Mouse (Mus musculus) left cerebral cortex, postnatal 10 days (tissue): Measurements from ENCODE around the gene Psmd7. TPM values are rescaled to one million over a fixed set of nuclear protein-coding genes. Genes with fewer than 3 reads are reported as not detected.

Experiments used
- DNase-seq, 2 experiments: peaks; one replicate each; pipeline ENCODE4 v3.0.0; 2021 to 2022; ENCODE audit warnings: low spot score in 2 of 2, mixed read lengths in 1 of 2; ENCODE audit errors: extremely low spot score in 1 of 2
- intact Hi-C: fragments of 180-260 bp; cut with DNase I; formaldehyde crosslinking; loops from one replicate; pipeline ENCODE4 v1.15.1; 2025
- total RNA-seq, 2 experiments: library from RNA; stranded (reverse); gene quantifications; 2 replicates each; pipeline ENCODE4 v1.2.3; 2021

Psmd7 gene
- total RNA-seq, 2 experiments from 2014 or later = 107 TPM

DNA sequence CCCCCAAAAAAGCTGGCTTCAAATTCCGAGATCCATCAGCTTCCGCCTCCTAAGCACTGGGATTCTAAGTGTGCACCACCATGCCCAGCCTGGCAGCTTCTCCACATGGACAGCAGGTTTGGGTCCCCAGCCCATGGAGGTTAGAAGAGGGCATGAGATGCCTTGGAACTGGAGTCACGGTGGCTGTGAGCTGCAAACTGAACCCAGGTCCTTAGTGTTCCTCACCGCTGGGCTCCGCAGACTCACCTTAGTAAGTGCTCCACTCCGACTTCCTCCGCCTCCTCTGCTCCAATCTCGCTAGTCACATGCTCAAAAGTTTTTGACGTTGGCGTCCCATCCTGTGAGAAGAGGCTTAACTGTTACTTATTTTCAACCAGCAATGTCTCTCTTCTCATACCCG, 6.1 kb downstream of the Psmd7 start:
- DNase-seq = no peak
- intact Hi-C loops = loop anchor here (10.0 kb wide), 1 partner anchor 477 kb away; no protein-coding TSS in a partner anchor

DNA sequence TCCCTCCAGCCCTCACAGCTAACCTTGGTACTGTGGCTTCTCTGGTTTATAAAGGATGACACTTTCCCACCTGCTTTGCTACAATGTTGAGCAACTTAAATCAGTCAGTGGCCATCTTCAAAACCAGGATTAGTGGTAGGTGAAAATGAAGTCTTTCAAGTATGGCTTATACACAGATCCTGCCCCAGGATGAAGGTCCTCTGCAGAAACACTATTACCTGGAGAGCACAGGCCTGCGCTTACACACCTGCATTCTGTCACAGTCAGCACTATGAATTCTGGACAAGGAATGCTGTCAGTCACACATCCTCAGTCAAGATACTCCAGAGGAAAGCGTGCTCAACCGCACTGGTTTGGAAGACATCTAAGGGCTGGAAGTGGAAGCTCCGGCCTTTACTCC, 6.7 kb downstream of the Psmd7 start:
- intact Hi-C loops = loop anchor here (10.0 kb wide), 1 partner anchor 477 kb away; no protein-coding TSS in a partner anchor
- no peak for DNase-seq

DNA sequence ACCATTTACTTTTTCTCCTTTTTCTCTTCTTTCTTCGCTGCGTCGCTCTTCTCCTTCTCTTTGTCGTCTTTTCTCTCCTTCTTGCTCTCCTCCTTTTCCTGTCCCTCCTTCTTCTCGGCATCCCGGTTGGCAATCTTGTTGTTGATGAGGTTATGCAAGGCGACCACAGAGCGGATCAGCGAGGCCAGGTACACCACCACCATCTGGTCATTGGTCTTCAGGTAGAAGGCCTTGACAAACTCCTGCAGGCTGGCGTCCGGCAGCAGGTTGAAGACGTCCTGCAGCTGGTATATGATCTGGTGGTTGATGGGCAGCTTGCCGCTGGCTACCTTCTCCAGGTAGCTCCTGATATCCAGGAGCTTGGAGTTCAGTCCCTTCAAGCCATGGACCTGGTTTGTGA, 7.4 kb downstream of the Psmd7 start:
- intact Hi-C loops = loop anchor here (10.0 kb wide), 1 partner anchor 476 kb away; no protein-coding TSS in a partner anchor
- no peak for DNase-seq

DNA sequence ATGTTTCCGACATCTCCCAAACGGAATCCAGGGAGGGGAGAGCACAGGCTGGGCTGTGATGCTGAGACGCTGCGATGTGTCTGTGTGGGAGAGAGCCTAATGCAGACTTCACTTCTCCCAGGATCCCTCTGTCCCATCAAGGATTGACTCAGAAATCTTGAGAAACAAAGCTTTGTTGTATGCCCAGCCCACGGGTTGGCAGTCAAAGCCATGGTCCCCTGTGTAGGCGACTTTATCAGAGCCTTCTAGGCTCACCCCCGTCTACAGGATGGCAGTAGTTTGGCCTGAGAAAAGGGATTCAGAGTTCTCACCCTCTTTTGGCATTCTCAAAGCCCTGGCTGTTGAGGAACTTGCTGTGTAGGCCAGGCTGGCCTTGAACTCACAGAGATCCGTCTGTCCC, 9.7 kb downstream of the Psmd7 start:
- intact Hi-C loops = no loop called here

DNA sequence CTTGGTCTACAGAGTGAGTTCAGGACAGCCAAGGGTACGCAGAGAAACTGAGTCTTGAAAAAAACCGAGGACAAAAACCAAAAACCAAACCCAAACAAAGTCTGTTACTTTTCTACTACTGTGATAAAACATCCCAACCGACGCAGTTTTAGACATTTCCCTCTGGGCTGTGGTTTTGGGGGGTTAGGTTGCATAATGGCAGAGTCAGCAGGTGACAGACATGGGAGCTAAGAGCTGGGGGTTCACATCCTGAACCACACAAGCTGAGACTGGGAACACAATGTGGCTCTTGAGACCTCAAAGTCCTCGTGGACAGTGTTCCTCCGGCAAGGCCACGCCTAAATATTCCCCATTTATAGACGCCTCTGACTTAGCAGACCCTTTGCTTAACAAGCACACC, 10.1 kb downstream of the Psmd7 start:
- intact Hi-C loops = no loop called here
- no peak for DNase-seq

More for the DNA sequence above, 9.7 kb downstream of the Psmd7 start:
- DNase-seq = no peak

DNA sequence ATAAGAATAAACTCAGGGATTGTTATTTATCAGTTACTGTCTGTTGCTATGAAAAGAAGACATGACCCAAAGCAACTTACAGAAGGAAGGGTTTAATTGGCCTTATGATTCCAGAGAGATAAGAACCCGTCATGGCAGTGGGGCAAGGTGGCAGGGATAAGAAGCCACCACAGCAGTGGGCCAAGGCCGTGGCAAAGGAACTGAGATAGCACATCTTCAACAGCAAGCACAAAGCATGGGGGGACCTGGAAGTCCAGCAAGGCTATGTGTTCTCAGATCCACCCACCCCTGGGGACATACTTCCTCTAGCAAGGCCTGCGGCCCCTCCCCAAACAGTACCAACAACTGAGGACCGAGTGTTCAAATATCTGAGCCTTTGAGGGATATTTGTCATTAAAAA, 10.6 kb downstream of the Psmd7 start:
- intact Hi-C loops = loop anchor here (2.0 kb wide), 1 partner anchor 123 kb away; no protein-coding TSS in a partner anchor
- DNase-seq = no peak

DNA sequence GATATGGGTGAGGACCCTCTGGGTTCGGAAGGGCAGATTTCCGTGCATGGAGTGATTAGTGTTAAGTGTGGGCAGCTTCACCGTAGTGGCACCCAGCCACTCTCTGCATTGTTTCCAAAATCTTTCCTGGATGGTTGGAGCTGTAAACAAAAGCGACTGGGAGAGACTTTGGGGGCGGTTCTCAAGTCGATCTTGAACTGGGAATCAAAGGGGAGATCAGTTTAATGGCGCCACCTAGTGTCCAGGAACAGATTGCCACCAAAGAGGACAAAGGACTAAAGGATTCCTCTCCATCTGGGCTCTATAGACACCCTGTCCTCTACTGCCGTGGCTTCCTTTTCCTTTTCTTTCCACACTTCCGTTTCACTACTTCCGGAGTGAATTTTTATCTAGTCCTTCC, 11.6 kb downstream of the Psmd7 start:
- DNase-seq = peak; percentile 85 to 86
- intact Hi-C loops = loop anchor here (2.0 kb wide), 1 partner anchor 122 kb away; no protein-coding TSS in a partner anchor

DNA sequence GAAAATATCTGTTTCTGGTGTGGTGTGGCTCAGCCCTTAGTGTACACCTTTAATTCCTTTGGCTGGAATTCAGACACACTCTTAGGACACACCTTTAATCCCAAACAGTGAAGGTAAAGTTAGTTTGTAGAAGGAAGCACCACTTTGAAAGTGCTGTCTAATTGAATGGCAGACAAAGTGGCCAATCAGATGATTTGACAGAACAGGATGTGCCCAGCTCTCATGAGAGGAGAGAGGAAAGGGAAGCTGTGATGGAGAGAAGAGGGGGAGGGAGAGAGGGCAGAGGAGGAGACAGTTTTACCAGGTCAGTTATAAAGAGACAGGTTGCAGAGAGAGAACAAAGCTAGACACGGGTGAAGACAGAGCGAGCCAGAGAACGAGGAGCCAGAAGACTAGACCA, 13.5 kb downstream of the Psmd7 start:
- no peak for DNase-seq
- intact Hi-C loops = no loop called here

DNA sequence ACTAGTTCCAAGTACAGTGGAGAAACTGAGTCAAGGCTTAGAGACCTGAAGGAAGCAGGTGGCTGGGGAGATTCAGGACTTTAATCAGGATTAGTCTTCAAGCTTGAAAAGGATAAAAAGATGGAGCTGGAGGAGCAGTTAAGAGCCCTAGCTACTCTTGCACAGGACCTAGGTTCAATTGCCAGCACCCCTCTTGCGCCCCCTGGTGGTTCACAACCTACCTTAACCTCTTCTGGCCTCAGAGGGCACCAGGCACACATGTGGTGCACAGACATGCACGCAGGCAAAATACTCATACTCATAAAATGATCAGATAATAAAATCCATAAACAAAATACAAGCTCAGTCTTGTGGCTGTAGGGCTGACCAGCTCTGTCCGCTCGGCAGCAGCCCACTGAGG, 15.8 kb downstream of the Psmd7 start:
- intact Hi-C loops = no loop called here
- peak in 1 of 2 experiments; percentile 70 for DNase-seq

DNA sequence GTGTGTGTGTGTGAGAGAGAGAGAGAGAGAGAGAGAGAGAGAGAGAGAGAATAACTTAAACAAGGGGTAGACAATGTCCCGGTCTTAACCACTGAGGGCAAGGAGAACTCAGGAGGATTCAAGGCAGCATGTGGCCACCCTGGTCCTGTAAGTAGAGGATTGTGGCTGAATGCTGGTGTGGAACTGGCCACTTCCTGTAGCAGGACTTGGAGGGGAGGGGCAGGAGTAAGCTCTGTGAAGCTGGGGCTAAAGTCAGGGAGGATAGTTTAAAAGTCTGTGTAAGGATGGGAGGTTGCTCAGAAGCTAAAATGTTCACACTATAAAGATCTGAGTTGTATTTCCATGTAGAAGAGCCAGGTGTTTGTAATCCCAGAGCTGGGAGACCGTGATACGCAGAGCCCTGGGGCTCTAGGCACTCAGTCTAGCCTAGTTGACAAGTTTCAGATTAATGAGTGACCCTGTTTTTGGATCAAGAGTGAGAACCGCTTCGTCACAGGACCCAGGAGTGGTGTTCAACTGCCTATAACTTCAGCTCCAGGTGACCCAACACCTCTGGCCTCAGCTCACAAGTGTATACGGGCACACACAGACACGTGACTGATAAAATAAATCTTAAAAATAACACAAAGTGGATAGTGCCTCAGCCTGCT, 16.7 kb downstream of the Psmd7 start:
- intact Hi-C loops = no loop called here
- no peak for DNase-seq

DNA sequence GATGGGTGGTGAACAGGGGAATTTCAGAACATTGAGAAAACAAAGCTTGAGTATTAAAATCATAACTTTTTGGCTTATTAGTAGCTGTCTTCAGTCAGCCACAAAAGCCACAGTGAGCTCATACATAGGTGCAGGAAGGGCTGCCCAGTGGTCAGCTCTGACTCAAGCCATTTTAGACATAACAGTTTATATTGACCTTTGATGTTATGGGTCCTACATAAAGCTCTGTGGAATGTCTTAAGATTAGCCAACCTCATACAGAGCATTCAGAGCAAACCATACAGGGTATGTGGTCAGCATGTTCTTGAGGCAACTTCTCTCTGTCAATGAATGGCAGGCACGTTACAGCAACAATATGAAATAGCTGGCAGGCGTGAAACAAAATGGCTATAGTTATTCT, 17.2 kb downstream of the Psmd7 start:
- no peak for DNase-seq
- intact Hi-C loops = no loop called here

DNA sequence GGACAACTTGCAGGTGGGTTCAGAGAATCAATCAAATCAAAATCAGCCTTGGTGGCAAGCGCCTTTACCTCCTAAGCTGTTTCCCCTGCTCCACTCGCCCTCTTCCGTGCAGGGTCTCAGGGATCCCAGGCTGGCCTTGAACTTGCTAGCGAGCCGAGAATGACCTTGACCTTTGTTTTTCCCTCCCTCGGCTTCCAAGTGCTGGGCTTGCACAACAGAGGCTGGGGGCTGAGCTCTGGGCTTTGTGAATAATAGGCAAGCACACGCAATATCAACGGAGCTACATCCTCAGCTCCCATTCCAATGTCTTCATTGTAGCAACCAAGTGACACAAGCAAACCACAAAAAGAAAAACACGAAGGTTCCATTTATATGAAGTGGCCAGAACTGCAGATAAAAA, 26.1 kb downstream of the Psmd7 start:
- intact Hi-C loops = no loop called here
- no peak for DNase-seq

DNA sequence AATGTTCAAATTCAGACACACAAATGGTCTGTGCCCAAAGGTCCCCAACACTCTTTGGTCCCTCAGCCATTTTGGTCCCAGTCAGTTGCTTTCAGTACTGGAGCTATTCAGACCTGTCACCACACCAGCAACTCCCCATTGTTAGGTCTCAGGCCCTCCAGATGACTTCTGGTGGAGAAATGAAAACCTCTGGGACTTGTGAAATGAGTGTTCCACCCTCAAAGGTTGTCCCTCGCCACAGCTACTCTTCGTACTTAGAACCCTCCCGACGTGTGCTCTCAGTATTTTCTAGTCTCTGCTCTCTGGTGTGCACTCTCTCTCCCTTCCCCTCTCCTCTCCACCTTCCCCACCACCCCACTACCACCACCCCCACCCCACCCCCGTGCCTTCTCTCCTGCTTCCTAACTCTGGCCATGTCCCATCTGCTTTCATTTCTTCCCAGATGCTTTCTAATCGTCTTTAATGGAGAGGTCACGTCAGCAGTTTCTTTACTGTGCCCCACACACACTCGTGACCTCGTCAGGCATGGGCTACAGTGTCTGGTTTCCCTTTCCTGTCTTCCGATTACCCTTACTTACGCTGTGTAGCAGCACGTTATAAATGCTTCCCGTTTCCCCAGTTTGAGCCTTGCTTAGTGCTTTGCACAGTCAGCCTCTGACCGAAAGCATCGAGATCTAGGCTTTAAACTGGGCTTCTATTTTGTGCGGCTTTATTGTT, 27.3 kb downstream of the Psmd7 start:
- intact Hi-C loops = no loop called here
- no peak for DNase-seq

DNA sequence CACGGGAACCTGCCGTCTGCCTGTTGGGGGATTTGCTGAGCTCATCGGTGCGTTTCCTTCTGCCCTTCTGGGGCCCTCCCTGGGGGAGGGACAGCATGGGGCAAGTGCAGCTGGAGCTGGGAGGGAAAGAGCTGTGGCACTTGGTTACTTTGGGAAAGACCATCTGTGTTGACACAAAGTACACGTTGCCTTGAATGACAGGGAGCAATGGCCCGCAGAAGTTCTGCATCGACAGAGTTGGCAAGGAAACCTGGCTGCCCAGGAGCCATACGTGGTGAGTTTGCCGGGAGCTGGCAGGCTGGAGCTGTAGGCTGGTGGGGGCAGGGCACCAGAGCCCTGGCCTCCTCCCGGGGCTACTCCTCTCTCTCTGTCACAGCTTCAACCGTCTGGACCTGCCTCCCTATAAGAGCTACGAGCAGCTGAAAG, 31.7 kb downstream of the Psmd7 start:
- intact Hi-C loops = no loop called here
- DNase-seq = no peak

DNA sequence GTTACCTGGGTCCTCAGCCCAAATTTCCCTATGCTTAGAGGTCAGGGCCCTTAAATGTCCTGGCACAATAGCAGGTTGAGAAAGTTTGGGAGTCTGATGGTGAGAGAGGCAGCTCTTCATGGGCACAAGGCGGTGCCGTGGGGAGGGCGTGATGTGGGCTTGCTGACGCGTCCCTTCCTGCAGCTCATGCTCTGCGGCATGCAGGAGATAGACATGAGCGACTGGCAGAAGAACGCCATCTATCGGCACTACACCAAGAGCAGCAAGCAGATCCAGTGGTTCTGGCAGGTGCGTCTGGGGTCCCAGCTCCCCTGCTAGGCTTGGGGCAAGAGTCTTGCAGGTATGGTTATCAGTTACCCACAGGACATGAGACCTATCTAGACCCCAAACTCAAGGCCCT, 33.0 kb downstream of the Psmd7 start:
- intact Hi-C loops = no loop called here
- no peak for DNase-seq

DNA sequence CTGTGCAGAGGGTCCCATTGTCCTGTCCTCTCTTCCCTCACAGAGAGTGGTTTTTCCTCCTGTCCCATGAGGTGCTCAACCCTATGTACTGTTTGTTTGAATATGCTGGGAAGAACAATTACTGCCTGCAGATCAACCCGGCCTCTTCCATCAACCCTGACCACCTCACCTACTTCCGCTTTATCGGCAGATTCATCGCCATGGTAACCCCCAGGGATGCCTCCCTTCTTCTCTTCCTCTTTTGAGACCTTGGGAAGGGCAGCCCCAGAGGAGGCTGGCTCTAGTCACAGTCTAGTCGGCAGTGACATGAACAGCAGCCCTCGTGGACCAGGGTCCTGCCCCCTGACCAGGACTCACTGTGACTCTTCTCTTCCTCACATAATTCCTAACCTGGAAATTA, 36.0 kb downstream of the Psmd7 start:
- intact Hi-C loops = no loop called here
- peak in 1 of 2 experiments; percentile 43 for DNase-seq

DNA sequence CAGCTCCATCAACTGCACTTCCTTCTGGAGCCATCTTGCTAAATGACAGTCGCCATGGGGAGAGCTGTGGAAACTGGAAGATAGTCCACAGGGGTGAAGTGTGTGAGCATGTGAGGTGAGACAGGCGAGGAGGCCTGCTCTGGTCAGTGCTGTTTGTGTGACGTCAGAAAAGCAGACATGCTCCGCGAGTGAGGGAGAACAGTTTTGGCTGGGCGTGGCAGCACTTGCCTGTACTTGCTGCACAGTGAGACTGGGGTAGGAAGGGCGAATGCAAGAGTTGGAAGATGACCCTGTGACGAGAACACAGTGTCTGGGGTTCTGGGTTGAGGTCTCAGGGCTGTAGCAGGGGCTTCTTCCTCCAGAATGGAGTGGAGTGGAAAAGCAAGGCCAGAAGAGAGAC, 41.4 kb downstream of the Psmd7 start:
- no peak for DNase-seq
- intact Hi-C loops = no loop called here

DNA sequence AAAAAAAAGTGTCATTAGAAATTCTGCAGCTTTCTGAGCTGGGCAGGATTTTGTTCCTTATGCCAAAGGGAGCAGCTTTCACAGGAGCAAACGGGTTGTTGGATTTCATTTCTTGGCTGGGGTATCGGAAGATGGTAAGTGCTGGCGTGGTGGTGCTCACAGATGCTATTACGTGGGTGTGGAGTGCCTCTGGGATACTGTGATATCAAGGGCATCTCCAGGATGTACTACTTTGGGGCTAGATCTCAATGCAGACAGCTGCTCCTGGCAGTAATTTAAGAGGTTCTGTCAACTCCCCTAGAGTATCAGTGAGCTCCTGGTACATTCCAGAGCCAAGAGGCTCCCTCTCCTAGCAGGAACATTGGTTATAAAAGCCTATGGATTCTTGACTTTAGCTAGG, 42.1 kb downstream of the Psmd7 start:
- intact Hi-C loops = no loop called here

DNA sequence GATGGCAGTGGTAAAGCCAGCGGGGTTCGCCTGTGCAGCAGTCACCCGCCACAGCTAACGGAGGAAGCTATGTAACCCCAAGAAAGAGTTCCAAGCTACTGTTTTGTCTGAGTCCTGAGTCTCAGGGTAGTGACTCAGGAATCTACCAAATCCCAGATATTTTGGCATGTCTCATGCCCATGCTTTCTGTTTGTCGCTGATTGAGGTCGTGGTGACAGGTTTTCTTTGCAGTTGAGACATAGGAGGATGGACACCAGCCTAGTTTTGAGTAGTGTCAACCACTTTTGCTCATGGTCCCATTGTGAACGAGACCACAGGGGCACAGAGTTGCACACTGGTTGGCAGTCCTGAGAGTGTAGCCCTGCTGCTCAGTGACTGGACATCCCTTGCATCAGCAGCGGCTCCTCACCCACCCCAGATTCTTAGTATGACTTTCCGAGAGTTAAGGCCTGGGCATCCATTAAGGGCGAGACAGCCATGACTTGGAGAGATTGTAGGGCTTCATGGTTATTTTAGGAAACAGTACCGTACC, 42.6 kb downstream of the Psmd7 start:
- DNase-seq = no peak
- intact Hi-C loops = no loop called here

More for the DNA sequence above, 42.1 kb downstream of the Psmd7 start:
- DNase-seq = peak in 1 of 2 experiments; percentile 23

DNA sequence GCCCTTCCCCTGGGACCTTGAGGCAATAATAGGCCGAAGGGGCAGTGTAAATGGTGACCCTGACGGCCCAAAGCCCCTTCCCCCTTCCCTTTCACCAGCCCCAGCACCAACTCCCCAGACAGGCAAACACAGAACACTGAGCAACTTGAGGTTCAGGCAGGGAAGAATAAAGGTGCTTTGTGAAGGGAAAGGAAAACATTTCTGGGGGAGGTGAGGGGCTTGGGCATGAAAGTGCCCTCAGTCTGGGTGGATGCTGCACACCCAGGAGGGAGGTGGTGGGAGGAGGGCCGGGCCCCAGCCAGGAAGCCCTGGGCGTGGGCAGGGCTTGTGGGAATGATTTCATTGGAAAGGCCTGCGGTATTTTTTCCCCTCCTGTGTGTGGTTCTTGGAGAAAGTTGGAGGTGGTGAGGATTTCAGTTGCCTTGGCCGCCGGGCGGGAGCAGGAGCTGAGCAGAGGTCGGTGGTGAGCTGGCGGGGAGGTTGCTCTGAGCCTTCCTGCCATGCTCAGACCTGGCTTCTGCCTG, 43.6 kb downstream of the Psmd7 start:
- DNase-seq = peak in 1 of 2 experiments; percentile 47
- intact Hi-C loops = no loop called here
